Mouse (Mus musculus) testis, adult 2 months (tissue): ENCODE data around the gene Gm21887.
"Not testable (repeated sequence)": the region's sequence is repeated elsewhere in the genome, so short reads cannot be mapped to it uniquely, and the experiment has no call there.

Experiments used
- CTCF ChIP-seq: fragments of 200-500 bp; IDR thresholded peaks from 2 replicates; pipeline ENCODE4 v1.5.1; 2012; ENCODE audit warnings: low read depth, mild to moderate bottlenecking, inconsistent platforms, low read length, moderate library complexity; ENCODE audit not compliant: control insufficient read depth, insufficient read depth, insufficient replicate concordance
- POLR2A ChIP-seq: fragments of 200-500 bp; IDR thresholded peaks from 2 replicates; pipeline ENCODE4 v1.6.1; 2012; ENCODE audit warnings: low read depth, mild to moderate bottlenecking, inconsistent platforms, low read length, moderate library complexity; ENCODE audit not compliant: control insufficient read depth

- not testable (repeated sequence) for TF ChIP-seq POLR2A, CTCF
These were observed 35.0 kb upstream of the Gm21887 start for GRCm38 (mm10) chrX:169974456-169974855.
